ENCODE assay signal across 20 mouse cellular contexts in the genomic region with DNA sequence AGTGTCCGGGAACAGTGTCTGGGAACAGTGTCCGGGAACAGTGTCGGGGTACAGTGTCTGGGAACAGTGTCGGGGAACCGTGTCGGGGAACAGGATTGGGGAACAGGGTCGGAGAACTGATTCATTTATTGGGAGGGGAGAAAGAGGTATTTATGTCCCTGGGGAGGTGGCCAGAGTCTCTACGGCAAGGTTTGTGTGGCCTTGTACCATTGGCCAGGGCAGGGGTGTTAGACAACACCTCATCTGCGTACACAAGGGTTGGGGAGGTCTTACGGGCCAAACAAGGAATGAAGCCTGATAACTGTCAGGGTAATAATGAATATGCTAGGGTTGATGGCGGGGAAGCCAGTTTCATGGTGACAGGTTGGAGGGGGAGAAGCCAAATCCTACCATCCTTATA.
"Had no signal": no experiment of that assay in that cellular context is flagged by ENCODE, and none has a peak within 500 bp of the region (broad histone marks: within the 10 kb centered on the region; RNA-seq: fewer than 3 reads in every experiment).

No protein-coding gene starts in this region.

- H3K4me3 ChIP-seq: liver, embryonic 15.5 days; midbrain, embryonic 10.5 days; midbrain, embryonic 12.5 days; myocyte; neural tube, embryonic 13.5 days; neural tube, embryonic 15.5 days had no signal

- H3K9me3 ChIP-seq: liver, embryonic 15.5 days; midbrain, embryonic 10.5 days; midbrain, embryonic 12.5 days; neural tube, embryonic 13.5 days; neural tube, embryonic 15.5 days had no signal

- H3K4me1 ChIP-seq: midbrain, embryonic 10.5 days; midbrain, embryonic 12.5 days; neural tube, embryonic 13.5 days; neural tube, embryonic 15.5 days had no signal

- H3K36me3 ChIP-seq: liver, embryonic 15.5 days; midbrain, embryonic 10.5 days; midbrain, embryonic 12.5 days; neural tube, embryonic 13.5 days; neural tube, embryonic 15.5 days had no signal

- H3K9ac ChIP-seq: liver, embryonic 15.5 days; lung, embryonic 14.5 days; midbrain, embryonic 12.5 days; neural tube, embryonic 13.5 days; neural tube, embryonic 15.5 days had no signal

- H3K27me3 ChIP-seq: liver, embryonic 15.5 days; midbrain, embryonic 12.5 days; neural tube, embryonic 13.5 days; neural tube, embryonic 15.5 days had no signal

- H3K4me2 ChIP-seq: liver, embryonic 15.5 days; lung, embryonic 14.5 days; midbrain, embryonic 12.5 days; neural tube, embryonic 13.5 days; neural tube, embryonic 15.5 days had no signal

- H3K27ac ChIP-seq: liver, embryonic 15.5 days; midbrain, embryonic 10.5 days; midbrain, embryonic 12.5 days; neural tube, embryonic 13.5 days; neural tube, embryonic 15.5 days had no signal

- DNase-seq: lung, adult 18-20 months; lung, embryonic 14.5 days; lung, postnatal 10 days; lung, postnatal 4 days; midbrain, embryonic 14.5 days; retina, postnatal 1 day; right cerebral cortex, adult 18-20 months; right cerebral cortex, postnatal 25 days; right cerebral cortex, postnatal 4 days; spleen, adult 18-20 months; thymus, adult 18-20 months; thymus, postnatal 14 days; thymus, postnatal 36 days had no signal

- ATAC-seq: midbrain, embryonic 16.5 days had no signal
